Mouse (Mus musculus) granulocyte monocyte progenitor cell, adult 5-6 weeks (primary cell): ENCODE measurements around the gene Aar2. TPM values are rescaled to one million over a fixed set of nuclear protein-coding genes. Genes with fewer than 3 reads are reported as not detected.

Source experiments
- ATAC-seq: replicated peaks from 2 replicates; pipeline ENCODE4 v1.8.0; 2016; ENCODE audit warnings: mild to moderate bottlenecking, moderate TSS enrichment, inconsistent platforms; ENCODE audit not compliant: poor library complexity, severe bottlenecking
- total RNA-seq, 2 experiments: library from RNA; stranded (forward) in 1 of 2; stranded (reverse) in 1 of 2; fragments of 200-712, 200-1000 nt in 1 of 2; fragments of >200 nt in 1 of 2; fragmentation: Nextera tagmentation in 1 of 2; gene quantifications; 2 replicates each; pipeline ENCODE4 v1.2.3; 2014 to 2017

Aar2 gene
- total RNA-seq, 2 experiments from 2014 or later, result 13.3 to 15.2 TPM

DNA sequence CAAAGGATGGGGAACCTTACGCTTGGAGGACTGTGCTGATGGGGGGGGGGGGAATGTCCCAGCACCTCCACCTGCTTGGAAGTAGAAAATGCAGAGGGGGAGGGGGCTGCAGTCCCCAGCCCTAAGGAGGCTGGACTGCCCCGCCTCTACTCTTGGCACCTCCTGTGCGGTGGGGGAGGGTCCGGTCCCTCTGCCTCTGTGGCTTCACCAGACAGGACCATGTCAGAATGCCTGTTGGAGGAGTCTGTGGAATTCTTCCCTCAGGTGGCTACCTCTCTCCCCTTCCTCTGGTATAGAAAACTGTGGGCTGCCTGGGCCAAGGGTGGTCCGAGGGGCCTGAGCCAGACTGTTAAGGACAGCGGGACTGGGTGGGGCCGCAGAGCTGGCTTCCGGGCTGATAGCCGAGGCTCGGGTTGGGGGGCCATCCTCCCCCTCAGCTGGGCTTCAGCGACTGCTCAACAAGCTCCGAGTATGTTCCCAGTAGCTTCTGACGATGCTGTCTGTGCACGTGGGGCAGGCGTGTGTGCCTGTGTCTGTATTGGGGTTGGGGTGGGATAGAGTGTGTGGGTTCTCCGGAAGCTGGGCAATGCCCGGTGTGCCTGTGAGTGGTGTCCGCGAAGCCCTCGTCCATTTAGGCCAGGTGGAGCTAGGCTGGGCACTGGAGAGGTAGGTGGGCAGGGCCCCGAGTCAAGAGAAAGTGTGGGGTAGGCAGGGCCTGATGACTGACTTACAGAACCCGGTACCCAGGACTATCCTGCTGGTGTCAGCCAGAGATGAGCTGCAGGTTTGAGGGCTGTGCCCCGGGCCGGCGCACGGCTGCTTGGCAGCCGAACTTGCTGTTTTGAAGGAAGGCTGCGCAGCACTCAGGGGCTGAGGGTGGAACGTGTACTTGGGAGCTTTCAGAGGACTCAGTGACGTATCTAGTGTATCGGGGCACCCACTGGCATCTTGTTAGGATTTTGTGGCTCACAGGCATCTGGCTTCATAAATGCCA lies 67.6 kb downstream of the Aar2 start:
- no peak for ATAC-seq

DNA sequence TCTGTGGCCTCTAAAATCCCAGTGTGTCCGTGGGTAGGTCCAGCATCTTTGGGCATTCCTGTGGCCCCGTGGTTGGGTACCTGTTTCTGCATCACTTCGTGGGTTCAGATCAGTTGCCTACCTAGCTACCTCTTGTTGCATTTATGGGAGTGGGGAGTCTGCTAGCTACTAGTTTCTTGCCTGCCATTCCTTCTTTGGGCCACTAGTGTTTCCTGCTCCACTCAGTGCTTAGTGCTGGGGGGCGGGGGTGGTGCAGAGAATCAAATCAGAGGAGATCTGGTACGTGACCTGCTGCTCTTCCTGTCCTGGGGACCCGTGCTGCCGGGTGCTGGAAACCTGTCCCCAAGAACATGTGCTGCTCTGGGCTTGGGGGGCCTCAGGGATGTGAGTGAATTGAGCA lies 69.1 kb downstream of the Aar2 start:
- ATAC-seq, result no peak

DNA sequence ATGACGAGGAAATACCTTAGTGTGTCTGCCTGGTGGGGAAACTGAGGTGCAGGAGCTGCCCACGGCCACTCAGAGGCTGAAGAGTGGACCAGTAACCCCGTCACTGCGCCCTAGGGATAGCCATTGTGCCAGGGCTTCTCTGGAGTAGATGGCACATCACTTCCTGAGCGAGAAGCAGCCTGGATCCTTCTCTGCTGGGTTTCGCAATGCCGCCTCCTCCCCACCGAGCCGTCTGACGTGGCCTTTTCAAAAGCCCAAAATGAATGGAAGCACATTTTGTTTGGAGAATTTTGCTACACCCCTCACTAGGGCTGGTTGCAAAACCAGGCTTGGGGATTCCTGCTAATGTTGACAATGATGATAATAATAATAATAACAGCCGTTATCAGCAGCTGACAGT lies 70.2 kb downstream of the Aar2 start:
- no peak; the same call in 1 of the 2 replicates for ATAC-seq

Other genes with a start within 250 kb of the Aar2 start
- gene Cnbd2, start 235.3 kb upstream of the Aar2 start, total RNA-seq (2014; fragmentation: Nextera tagmentation), result 3.4 and 4.0 TPM in 2 replicates
- gene Cnbd2, start 235.3 kb upstream of the Aar2 start, total RNA-seq (2017), result 2.6 and 6.5 TPM in 2 replicates
- 0.60 and 5.4 TPM in 2 replicates for gene Scand1, start 234.9 kb upstream of the Aar2 start, total RNA-seq (2014; fragmentation: Nextera tagmentation)
- gene Scand1, start 234.9 kb upstream of the Aar2 start, total RNA-seq (2017), result 20.9 and 28.4 TPM in 2 replicates
- gene Epb41l1, start 126.7 kb upstream of the Aar2 start, total RNA-seq (2014; fragmentation: Nextera tagmentation), result 1.0 TPM in 1 of 2 replicates, not detected in the other
- gene Epb41l1, start 126.7 kb upstream of the Aar2 start, total RNA-seq (2017), result 0.34 TPM in 1 of 2 replicates, not detected in the other
- 21.3 and 24.6 TPM in 2 replicates for gene Dlgap4, start 66.1 kb downstream of the Aar2 start, total RNA-seq (2014; fragmentation: Nextera tagmentation)
- 3.7 and 14.7 TPM in 2 replicates for gene Dlgap4, start 66.1 kb downstream of the Aar2 start, total RNA-seq (2017)
- gene Myl9, start 227.8 kb downstream of the Aar2 start, total RNA-seq (2014; fragmentation: Nextera tagmentation), result not detected in 2 replicates
- gene Myl9, start 227.8 kb downstream of the Aar2 start, total RNA-seq (2017), result not detected in 2 replicates